Mouse (Mus musculus) thymus, postnatal 25 days (tissue): Measurements from ENCODE around the gene Thbs3.

Experiments used
- DNase-seq: peaks from one replicate; pipeline ENCODE4 v3.0.0; 2022

Gene Thbs3

GRCm38 (mm10) chr3:89259076-89259475 is 44.1 kb downstream of the Thbs3 start, which contains the start of gene Dpm3:
Dpm3 (plus strand) TSS chr3:89259358.
- DNase-seq: no peak

- no peak for DNase-seq
Measured at GRCm38 (mm10) chr3:89260211-89260610, 45.2 kb downstream of the Thbs3 start.

GRCm38 (mm10) chr3:89262417-89262816 is 47.4 kb downstream of the Thbs3 start:
- no peak for DNase-seq

DNA sequence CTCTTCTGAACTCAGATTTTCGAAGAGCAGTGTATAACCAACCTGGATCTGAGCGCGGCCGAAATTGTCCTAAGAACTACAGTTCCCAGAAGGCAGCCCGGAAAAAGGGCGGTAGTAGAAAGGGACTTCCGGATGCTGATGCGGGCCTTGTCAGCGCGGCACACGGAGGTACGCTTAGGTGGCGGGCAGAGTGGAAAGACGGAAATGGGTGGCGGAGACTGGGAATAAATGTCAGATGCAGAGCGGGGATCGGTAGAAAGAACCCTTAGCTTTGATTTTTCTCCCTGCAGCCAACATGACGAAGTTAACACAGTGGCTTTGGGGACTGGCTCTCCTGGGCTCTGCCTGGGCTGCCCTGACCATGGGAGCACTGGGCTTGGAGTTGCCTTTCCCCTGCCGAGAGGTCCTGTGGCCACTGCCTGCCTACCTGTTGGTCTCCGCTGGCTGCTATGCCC is 51.5 kb downstream of the Thbs3 start:
- peak; percentile 81 for DNase-seq

- no peak for DNase-seq
Measured at GRCm38 (mm10) chr3:89268916-89269315, 53.9 kb downstream of the Thbs3 start.

DNA sequence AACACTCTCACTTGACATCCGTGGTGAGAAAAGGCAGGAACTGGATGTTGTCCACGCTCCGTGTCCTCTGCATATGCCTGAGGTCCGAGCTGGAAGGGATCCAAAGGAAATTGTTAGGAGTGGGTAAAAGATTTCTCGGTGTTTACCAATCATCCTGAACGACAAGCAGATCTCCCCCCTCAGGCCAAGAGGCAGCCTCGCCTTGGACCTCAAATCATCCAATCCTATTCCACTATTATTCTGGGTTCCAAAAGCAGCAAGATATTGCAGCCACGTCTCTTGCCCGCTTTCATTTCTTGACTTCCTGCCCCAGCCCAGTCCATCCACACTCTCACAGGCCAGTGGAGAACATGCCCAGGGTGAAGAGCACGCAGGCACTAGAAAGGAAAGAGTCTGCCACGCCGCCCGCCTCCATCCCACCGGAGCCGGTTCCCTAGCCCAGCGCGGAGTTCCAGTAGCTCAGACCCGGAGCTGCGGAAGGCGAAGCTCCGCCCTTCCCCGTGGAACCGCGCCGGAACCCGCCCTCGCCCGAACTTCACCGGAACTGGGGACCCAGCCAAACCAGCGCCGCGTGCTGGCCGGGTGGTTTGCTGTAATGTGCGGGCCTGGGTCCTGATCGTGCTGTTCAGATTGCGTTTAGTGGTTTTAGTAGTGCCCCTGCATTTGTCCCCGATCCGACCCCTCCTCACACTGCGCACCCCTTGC is 55.2 kb downstream of the Thbs3 start, which contains the start of gene Slc50a1:
Gene Slc50a1 (minus strand): TSS at position 520 of the 705 bp plus-strand sequence.
- peak; percentile 86 for DNase-seq

DNA sequence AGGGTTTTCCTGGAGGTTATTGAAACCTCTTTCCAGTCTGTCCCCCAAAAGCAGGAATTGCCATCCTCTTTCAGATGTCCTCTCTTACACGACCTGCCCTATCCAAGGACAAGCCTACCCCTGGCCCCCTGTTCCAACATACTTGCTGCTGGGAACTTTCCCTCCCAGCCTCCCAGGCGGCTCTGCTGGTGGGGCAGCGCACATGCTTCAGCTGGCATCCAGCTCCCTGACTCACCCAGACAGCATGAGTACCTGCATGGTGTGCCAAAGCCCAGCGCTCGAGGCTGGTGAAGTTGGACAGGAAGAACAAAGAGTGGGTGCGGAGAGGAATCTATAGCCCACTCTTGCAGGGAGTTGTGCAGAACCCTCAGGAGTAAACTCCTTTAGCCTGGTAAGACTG is 55.9 kb downstream of the Thbs3 start:
- DNase-seq: no peak

DNA sequence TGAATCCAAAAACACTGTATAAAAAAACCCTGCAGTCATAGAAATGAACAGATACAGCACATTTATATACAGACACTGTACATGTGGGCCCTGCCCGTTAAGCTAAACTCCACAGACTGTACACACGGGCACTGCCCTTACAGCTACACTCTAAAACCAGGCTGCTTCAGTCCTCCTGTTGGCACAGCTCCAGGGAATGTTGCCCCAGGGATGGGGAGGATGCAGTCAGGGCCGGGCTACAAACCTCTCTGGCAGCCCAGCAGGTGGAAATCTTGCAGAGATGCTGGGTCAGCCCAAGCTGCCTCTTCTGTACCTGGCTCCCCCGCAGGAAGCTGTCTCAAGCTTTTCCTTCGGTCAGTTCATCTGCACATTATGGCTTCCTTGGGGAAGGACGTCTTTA is 56.8 kb downstream of the Thbs3 start:
- DNase-seq: no peak

DNA sequence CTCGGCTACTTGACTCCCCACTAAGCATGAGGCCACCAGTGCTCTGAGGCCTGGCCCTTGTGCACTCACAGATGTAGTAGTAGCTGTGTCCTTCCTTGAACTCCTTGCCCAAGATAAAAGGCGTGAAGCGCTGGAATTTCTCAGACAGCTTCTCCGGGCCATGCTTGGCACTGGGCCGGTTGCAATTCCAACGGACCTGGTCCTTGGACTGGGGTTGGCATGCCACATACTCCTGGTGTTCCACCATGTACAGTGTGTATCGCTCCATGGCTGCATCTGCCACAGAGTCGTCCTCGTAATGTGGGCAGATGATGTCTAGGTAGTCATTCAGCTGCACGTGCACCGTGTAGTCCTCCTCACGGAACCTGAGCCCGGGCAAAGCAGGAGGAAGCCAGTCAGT is 61.1 kb downstream of the Thbs3 start:
- no peak for DNase-seq
